Mouse (Mus musculus): ENCODE results near the gene Lgi4.

DNA sequence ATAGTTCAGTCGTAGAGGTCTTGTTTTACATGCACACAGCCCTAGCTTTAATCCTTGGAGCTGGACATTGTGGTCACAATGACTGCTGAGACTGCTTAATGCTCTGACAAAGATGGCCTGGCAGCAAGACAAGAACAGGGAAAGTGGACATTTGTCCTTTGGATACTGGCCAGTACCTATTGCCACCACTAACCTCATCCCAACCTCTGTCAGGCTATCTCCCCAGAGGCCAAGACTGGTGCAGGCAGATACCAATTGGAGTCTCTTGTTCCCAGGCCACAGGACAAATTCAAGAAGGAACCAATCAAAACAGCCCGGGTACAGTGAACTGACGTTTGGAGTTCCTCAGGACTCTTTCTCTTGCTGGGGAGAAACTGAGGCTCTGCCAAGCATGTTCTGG lies 29.1 kb downstream of the Lgi4 start:
- TF ChIP-seq CTCF (IDR thresholded peaks at IDR 0.05) (no peak), EP300 (IDR thresholded peaks at IDR 0.05) (no peak)
